Mouse (Mus musculus) kidney, adult 2 months (tissue): ENCODE data around the gene Foxk2.

Source experiments
- CTCF ChIP-seq: fragments of 200-500 bp; conservative IDR thresholded peaks from 2 replicates; pipeline ENCODE4 v1.5.1; 2011; ENCODE audit warnings: low read depth, mild to moderate bottlenecking, control low read depth, low read length, moderate library complexity, mixed read lengths; ENCODE audit not compliant: insufficient read depth, insufficient read length
- POLR2A ChIP-seq: fragments of 200-500 bp; IDR thresholded peaks from one replicate; pipeline ENCODE4 v1.6.1; 2011; ENCODE audit warnings: low read depth, low read length, control low read depth

GRCm38 (mm10) chr11:121261074-121261473, 1.3 kb downstream of the Foxk2 start:
- TF ChIP-seq POLR2A (no peak), CTCF (no peak)
